Mouse (Mus musculus) liver, embryonic 14 days (tissue): ENCODE results near the gene Nipsnap1. TPM values are rescaled to one million over a fixed set of nuclear protein-coding genes. Genes with fewer than 3 reads are reported as not detected.

Experiments used
- polyA plus RNA-seq: library from polyadenylated mRNA; depleted of rRNA; stranded (reverse); fragments of >200 nt; gene quantifications from 2 replicates; pipeline ENCODE4 v1.2.3, GENCODE M21; 2012; rRNA removed

The Nipsnap1 gene
- polyA plus RNA-seq: 35.8 and 44.2 TPM in 2 replicates

GRCm38 (mm10) chr11:4873755-4874475 is at the start of gene Nipsnap1:
Gene Nipsnap1, plus strand, starts transcription at chr11:4873951.

DNA sequence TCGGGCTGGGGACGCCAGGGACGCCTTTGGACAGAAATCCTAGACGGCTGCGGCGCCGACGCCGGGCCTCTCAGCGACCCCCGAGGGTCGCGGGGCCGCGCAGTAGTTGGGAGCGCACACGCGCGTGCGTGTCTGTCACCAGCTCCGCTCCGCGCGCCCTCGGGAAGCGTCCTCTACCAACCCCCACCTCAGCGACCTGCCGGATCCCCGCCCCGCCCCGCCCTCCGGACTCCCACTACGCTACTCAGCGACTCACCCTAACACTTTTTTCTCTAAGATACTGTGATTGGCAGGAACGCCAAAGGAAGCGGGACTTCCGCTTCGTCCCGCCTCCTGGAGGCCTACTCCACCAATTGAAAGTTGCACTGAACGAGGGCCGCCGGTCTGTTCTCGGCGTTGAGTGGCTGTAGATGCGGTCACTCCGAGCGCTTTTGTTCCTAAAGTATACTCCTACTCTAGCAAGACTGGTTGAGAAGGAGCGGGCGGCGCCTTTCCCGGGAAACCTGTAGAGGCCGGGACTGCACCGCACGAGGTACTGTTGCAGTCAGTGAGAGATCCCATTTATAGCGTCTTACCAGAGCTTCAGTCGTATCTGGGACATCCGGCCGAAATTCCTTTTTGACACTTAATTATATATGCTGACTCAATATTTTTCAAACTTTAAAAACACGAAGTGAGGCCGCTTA is 24.4 kb upstream of the Nipsnap1 start, which contains the start of gene Nf2:
Gene Nf2 (minus strand): TSS at position 279 of the 686 bp plus-strand sequence.

DNA sequence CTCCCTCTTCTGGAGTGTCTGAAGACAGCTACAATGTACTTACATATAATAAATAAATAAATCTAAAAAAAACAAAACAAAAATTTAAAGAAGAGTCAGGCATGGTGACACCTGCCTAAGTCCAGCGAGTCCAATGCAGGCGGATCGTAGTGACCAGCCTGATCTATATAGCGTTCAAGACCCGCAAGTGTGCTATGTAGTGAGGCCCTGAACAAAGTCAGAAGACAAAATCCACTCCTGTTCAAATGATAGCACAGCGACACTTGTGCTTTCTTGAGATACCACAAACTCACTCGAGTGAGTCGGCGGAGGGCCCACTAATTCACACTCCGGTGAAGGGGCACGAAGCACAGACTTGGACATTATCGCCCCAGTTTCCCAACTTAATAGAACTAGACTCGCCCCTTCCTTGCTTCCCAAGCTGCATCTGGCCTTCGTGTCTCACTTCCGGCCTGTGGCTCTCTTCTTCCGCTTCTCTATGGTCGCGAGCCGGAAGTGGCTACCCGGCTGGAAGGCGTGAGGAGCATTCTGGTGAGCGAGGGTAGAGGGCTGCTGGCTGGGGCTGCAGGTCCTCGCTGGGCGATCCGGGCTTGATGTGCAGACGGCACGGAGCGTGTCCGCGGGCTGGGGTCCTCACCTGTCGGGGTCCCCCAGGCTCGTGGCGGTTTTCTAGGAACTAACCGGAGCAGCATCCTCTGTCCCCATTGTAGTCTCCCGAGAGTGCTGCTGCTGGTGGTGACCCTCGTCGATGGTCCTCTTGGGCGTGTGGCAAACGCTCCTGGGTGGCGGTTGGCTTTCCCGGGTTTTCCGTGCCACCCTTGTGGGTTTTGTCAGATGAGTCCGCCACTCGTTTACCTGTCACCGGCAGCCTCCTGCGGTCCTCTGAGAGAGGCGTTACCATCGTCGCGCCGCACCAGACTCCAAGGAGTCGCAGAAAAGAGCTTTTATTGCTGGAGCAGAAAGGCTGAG is 21.4 kb downstream of the Nipsnap1 start, which contains the start of gene Thoc5:
Gene Thoc5 (plus strand): TSS at position 473 of the 969 bp plus-strand sequence.

Other genes with a start within 250 kb of the Nipsnap1 start
- 9.5 and 10.3 TPM in 2 replicates for gene Ascc2, start 236.2 kb upstream of the Nipsnap1 start, polyA plus RNA-seq
- gene Uqcr10, start 169.6 kb upstream of the Nipsnap1 start, polyA plus RNA-seq: 532 and 546 TPM in 2 replicates
- 13.4 and 14.6 TPM in 2 replicates for gene Zmat5, start 169.3 kb upstream of the Nipsnap1 start, polyA plus RNA-seq
- 0.02 TPM in 2 replicates for gene Cabp7, start 127.2 kb upstream of the Nipsnap1 start, polyA plus RNA-seq
- 11.7 and 13.5 TPM in 2 replicates for gene Nf2, start 24.4 kb upstream of the Nipsnap1 start, polyA plus RNA-seq
- 16.1 and 18.1 TPM in 2 replicates for gene Thoc5, start 21.4 kb downstream of the Nipsnap1 start, polyA plus RNA-seq
- gene Nefh, start 74.1 kb downstream of the Nipsnap1 start, polyA plus RNA-seq: 0.18 TPM in 2 replicates
- gene Ap1b1, start 112.9 kb downstream of the Nipsnap1 start, polyA plus RNA-seq: 60.6 and 62.8 TPM in 2 replicates
- gene Rasl10a, start 184.2 kb downstream of the Nipsnap1 start, polyA plus RNA-seq: 0.18 and 0.20 TPM in 2 replicates
- 8.6 and 10.6 TPM in 2 replicates for gene Gas2l1, start 191.4 kb downstream of the Nipsnap1 start, polyA plus RNA-seq
- 10.0 and 11.0 TPM in 2 replicates for gene Rhbdd3, start 225.0 kb downstream of the Nipsnap1 start, polyA plus RNA-seq
- 240 and 246 TPM in 2 replicates for gene Ewsr1, start 225.3 kb downstream of the Nipsnap1 start, polyA plus RNA-seq